Mouse (Mus musculus): ENCODE data around the gene Cldn13. TPM values are rescaled to one million over a fixed set of nuclear protein-coding genes. Genes with fewer than 3 reads are reported as not detected.
"Not testable (repeated sequence)": the region's sequence is repeated elsewhere in the genome, so short reads cannot be mapped to it uniquely, and the experiment has no call there.

The Cldn13 gene
- polyA plus RNA-seq (2014; fragmentation: Nextera tagmentation; extraction: Ambion mirVana) = 1.0 TPM in 1 of 2 replicates, not detected in the other

- H3K36me3 ChIP-seq (ENCODE audit: control insufficient read depth, insufficient read depth, low read length) = no peaks in the 10 kb centered on the region
- no peaks in the 10 kb centered on the region for H3K27me3 ChIP-seq (ENCODE audit: control insufficient read depth, insufficient read depth, low read length)
- H3K4me3 ChIP-seq (ENCODE audit: low read depth, low read length) = no peak within 1 kb of the TSS
- no peak within 1 kb of the TSS for H3K4me2 ChIP-seq (replicated peaks; ENCODE audit: low read depth, low read length)
- H3K9ac ChIP-seq (replicated peaks; ENCODE audit: low read depth, low read length) = no peak within 1 kb of the TSS
- H3K27ac ChIP-seq (ENCODE audit: low read length) = no peak within 1 kb of the TSS
- WGBS = 83% methylated on average over 8 of the region's 8 CpGs
- no peak for ATAC-seq (ENCODE audit: insufficient number of reproducible peaks, insufficient read depth, low FRiP score, low read depth)
- H3K4me1 ChIP-seq (ENCODE audit: control insufficient read depth, insufficient read depth, low read length) = no peaks in the 10 kb centered on the region
- no peaks in the 10 kb centered on the region for H3K9me3 ChIP-seq (ENCODE audit: control insufficient read depth, low read depth, low read length)
Observed at GRCm38 (mm10) chr5:134915311-134915710, at the start of gene Cldn13. Cldn13 (minus strand) TSS chr5:134915526.

GRCm38 (mm10) chr5:134964655-134965054 lies 49.3 kb upstream of the Cldn13 start:
- not testable (repeated sequence) for H3K4me1 ChIP-seq (ENCODE audit: control insufficient read depth, insufficient read depth, low read length); H3K9me3 ChIP-seq (ENCODE audit: control insufficient read depth, low read depth, low read length); ATAC-seq (ENCODE audit: insufficient number of reproducible peaks, insufficient read depth, low FRiP score, low read depth); H3K27ac ChIP-seq (ENCODE audit: low read length); H3K36me3 ChIP-seq (ENCODE audit: control insufficient read depth, insufficient read depth, low read length); H3K27me3 ChIP-seq (ENCODE audit: control insufficient read depth, insufficient read depth, low read length); H3K4me3 ChIP-seq (ENCODE audit: low read depth, low read length); H3K4me2 ChIP-seq (replicated peaks; ENCODE audit: low read depth, low read length); H3K9ac ChIP-seq (replicated peaks; ENCODE audit: low read depth, low read length)

- Histone ChIP-seq H3K9ac (replicated peaks; ENCODE audit: low read depth, low read length) (no peak overlapping the region), H3K27me3 (ENCODE audit: control insufficient read depth, insufficient read depth, low read length) (no peaks in the 10 kb centered on the region), H3K4me1 (ENCODE audit: control insufficient read depth, insufficient read depth, low read length) (peaks cover 7% of the 10 kb centered on the region; the same call in 1 of the 2 replicates), H3K9me3 (ENCODE audit: control insufficient read depth, low read depth, low read length) (no peaks in the 10 kb centered on the region), H3K36me3 (ENCODE audit: control insufficient read depth, insufficient read depth, low read length) (no peaks in the 10 kb centered on the region), H3K4me3 (ENCODE audit: low read depth, low read length) (no peak overlapping the region), H3K27ac (ENCODE audit: low read length) (no peak overlapping the region), H3K4me2 (replicated peaks; ENCODE audit: low read depth, low read length) (no peak overlapping the region)
- no peak for ATAC-seq (ENCODE audit: insufficient number of reproducible peaks, insufficient read depth, low FRiP score, low read depth)
- 24% methylated on average over 5 of the region's 5 CpGs for WGBS
Observed at GRCm38 (mm10) chr5:134963546-134963945, 48.2 kb upstream of the Cldn13 start.

- 92% methylated on average over 2 of the region's 2 CpGs for WGBS
- H3K36me3 ChIP-seq (ENCODE audit: control insufficient read depth, insufficient read depth, low read length) = no peaks in the 10 kb centered on the region
- no peak for ATAC-seq (ENCODE audit: insufficient number of reproducible peaks, insufficient read depth, low FRiP score, low read depth)
- no peak overlapping the region for H3K27ac ChIP-seq (ENCODE audit: low read length)
- no peaks in the 10 kb centered on the region for H3K27me3 ChIP-seq (ENCODE audit: control insufficient read depth, insufficient read depth, low read length)
- no peaks in the 10 kb centered on the region for H3K9me3 ChIP-seq (ENCODE audit: control insufficient read depth, low read depth, low read length)
- H3K4me2 ChIP-seq (replicated peaks; ENCODE audit: low read depth, low read length) = no peak overlapping the region
- no peak overlapping the region for H3K9ac ChIP-seq (replicated peaks; ENCODE audit: low read depth, low read length)
- H3K4me1 ChIP-seq (ENCODE audit: control insufficient read depth, insufficient read depth, low read length) = peaks cover 4% of the 10 kb centered on the region; the same call in 1 of the 2 replicates
- H3K4me3 ChIP-seq (ENCODE audit: low read depth, low read length) = no peak overlapping the region
Observed at GRCm38 (mm10) chr5:134961519-134961918, 46.2 kb upstream of the Cldn13 start.

GRCm38 (mm10) chr5:134960430-134960829 lies 45.1 kb upstream of the Cldn13 start:
- H3K4me3 ChIP-seq (ENCODE audit: low read depth, low read length) = no peak overlapping the region
- H3K9ac ChIP-seq (replicated peaks; ENCODE audit: low read depth, low read length) = no peak overlapping the region
- no peak overlapping the region for H3K27ac ChIP-seq (ENCODE audit: low read length)
- H3K4me1 ChIP-seq (ENCODE audit: control insufficient read depth, insufficient read depth, low read length) = no peaks in the 10 kb centered on the region
- ATAC-seq (ENCODE audit: insufficient number of reproducible peaks, insufficient read depth, low FRiP score, low read depth) = no peak
- H3K4me2 ChIP-seq (replicated peaks; ENCODE audit: low read depth, low read length) = no peak overlapping the region
- 57% methylated on average over 2 of the region's 2 CpGs for WGBS
- no peaks in the 10 kb centered on the region for H3K9me3 ChIP-seq (ENCODE audit: control insufficient read depth, low read depth, low read length)
- no peaks in the 10 kb centered on the region for H3K27me3 ChIP-seq (ENCODE audit: control insufficient read depth, insufficient read depth, low read length)
- no peaks in the 10 kb centered on the region for H3K36me3 ChIP-seq (ENCODE audit: control insufficient read depth, insufficient read depth, low read length)

GRCm38 (mm10) chr5:134959114-134959513 lies 43.8 kb upstream of the Cldn13 start:
- H3K4me2 ChIP-seq (replicated peaks; ENCODE audit: low read depth, low read length) = no peak overlapping the region
- ATAC-seq (ENCODE audit: insufficient number of reproducible peaks, insufficient read depth, low FRiP score, low read depth) = no peak
- H3K27me3 ChIP-seq (ENCODE audit: control insufficient read depth, insufficient read depth, low read length) = no peaks in the 10 kb centered on the region
- 63% methylated on average over 7 of the region's 7 CpGs for WGBS
- no peaks in the 10 kb centered on the region for H3K4me1 ChIP-seq (ENCODE audit: control insufficient read depth, insufficient read depth, low read length)
- no peak overlapping the region for H3K4me3 ChIP-seq (ENCODE audit: low read depth, low read length)
- no peak overlapping the region for H3K9ac ChIP-seq (replicated peaks; ENCODE audit: low read depth, low read length)
- no peaks in the 10 kb centered on the region for H3K36me3 ChIP-seq (ENCODE audit: control insufficient read depth, insufficient read depth, low read length)
- H3K9me3 ChIP-seq (ENCODE audit: control insufficient read depth, low read depth, low read length) = no peaks in the 10 kb centered on the region
- H3K27ac ChIP-seq (ENCODE audit: low read length) = no peak overlapping the region

- Histone ChIP-seq H3K27me3 (ENCODE audit: control insufficient read depth, insufficient read depth, low read length) (no peaks in the 10 kb centered on the region), H3K36me3 (ENCODE audit: control insufficient read depth, insufficient read depth, low read length) (no peaks in the 10 kb centered on the region), H3K9me3 (ENCODE audit: control insufficient read depth, low read depth, low read length) (no peaks in the 10 kb centered on the region), H3K4me1 (ENCODE audit: control insufficient read depth, insufficient read depth, low read length) (peaks cover 11% of the 10 kb centered on the region; the same call in 1 of the 2 replicates), H3K4me3 (ENCODE audit: low read depth, low read length) (no peak overlapping the region), H3K4me2 (replicated peaks; ENCODE audit: low read depth, low read length) (no peak overlapping the region), H3K27ac (ENCODE audit: low read length) (no peak overlapping the region), H3K9ac (replicated peaks; ENCODE audit: low read depth, low read length) (no peak overlapping the region)
- WGBS = 61% methylated on average over 5 of the region's 5 CpGs
- ATAC-seq (ENCODE audit: insufficient number of reproducible peaks, insufficient read depth, low FRiP score, low read depth) = no peak
Observed at GRCm38 (mm10) chr5:134955491-134955890, 40.2 kb upstream of the Cldn13 start.

- Histone ChIP-seq H3K27me3 (ENCODE audit: control insufficient read depth, insufficient read depth, low read length) (peaks cover 3% of the 10 kb centered on the region; the same call in 1 of the 2 replicates), H3K9me3 (ENCODE audit: control insufficient read depth, low read depth, low read length) (no peaks in the 10 kb centered on the region), H3K27ac (ENCODE audit: low read length) (peak overlapping the region; percentile 75; the same call in 1 of the 2 replicates), H3K4me3 (ENCODE audit: low read depth, low read length) (0 out of 2 replicates have a peak overlapping the region, but pooled peaks have one; percentile 1), H3K4me2 (replicated peaks; ENCODE audit: low read depth, low read length) (peak overlapping the region; percentile 30), H3K4me1 (ENCODE audit: control insufficient read depth, insufficient read depth, low read length) (peaks cover 19% of the 10 kb centered on the region; the same call in 1 of the 2 replicates), H3K9ac (replicated peaks; ENCODE audit: low read depth, low read length) (no peak overlapping the region), H3K36me3 (ENCODE audit: control insufficient read depth, insufficient read depth, low read length) (no peaks in the 10 kb centered on the region)
- 8% methylated on average over 19 of the region's 19 CpGs for WGBS
- peak; percentile 70 for ATAC-seq (ENCODE audit: insufficient number of reproducible peaks, insufficient read depth, low FRiP score, low read depth)
Observed at GRCm38 (mm10) chr5:134951053-134951884, 35.9 kb upstream of the Cldn13 start.
